Mouse (Mus musculus) forelimb bud, embryonic 11.5 days (tissue): ENCODE results near the gene Txn1.

Experiments used
- DNase-seq: peaks from one replicate; pipeline ENCODE4 v3.0.0-alpha.2; 2012; ENCODE audit warnings: low read depth, low spot score

Txn1 gene

DNA sequence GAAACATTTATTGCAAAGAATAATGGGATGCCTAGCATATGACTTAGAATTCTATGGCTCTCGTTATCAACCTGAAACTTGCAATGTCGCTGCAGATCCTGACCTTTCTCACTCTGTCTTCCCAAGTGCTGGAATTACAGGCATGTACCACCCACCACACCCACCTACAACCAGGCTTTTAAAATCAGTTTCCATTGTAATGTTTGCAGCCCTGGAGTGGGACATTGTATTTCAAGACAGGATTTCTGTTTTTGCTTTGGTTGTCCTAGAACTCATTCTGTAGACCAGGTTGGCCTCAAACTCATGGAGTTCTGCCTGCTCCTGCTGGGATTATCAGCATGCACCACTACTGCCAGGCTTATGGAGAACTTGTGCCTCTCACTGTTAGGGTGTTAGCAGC is 13.3 kb downstream of the Txn1 start:
- no peak for DNase-seq

DNA sequence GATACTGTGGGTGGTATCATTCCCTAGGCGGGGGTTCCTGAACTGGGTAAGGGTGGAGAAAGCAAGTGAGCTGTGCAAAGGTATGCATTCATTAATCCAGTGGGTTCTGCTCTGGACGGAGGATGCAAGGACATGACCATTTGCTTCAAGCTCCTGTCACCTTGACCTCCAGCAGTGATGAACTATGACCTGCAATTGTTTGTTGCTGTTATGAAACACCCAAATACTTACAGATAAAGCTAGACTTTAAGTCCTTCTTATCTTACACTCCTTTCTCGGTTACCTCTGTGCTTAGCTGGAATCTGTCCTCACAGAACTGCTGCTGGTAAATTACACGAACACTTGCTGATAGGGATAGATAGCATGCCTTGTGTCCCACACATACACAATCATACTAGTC is 15.6 kb downstream of the Txn1 start:
- DNase-seq: no peak

DNA sequence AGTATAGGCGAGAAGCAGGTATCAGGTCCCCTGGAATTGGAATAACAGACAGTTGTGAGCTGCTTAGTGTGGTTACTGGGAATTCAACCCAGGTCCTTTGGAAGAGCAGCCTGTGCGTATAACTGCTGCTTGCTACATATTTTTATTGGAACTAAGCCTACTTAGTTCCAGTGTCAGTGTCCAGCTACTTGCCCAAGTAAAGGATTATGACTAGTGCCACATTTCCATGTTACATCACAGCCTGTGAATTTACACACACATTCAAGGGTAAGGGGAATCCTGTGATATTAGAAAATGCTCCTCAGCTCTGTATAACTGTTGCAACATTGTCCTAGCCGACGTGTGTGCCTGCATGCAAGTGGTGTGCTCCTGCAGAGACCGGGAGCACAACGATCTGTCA is 18.9 kb downstream of the Txn1 start:
- DNase-seq: no peak

DNA sequence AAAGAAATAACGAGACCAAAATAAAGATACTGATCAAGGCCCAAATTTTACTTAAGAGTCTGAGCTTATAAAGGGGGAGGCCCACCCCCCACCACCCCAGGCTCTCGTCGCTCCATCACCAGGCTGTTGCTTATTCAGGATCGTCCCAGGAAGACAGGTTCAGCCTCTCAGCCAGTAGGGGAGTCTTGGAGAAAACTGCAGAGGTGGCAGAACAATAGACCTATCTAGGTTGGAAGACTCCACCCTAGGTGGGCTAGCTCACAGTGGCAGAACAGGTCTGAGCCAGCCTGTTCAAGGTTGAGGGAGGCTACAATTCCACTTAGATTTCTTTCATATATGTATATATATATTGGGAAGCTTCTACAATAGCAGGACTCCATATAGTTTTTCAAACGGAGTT is 22.0 kb downstream of the Txn1 start:
- DNase-seq: no peak

DNA sequence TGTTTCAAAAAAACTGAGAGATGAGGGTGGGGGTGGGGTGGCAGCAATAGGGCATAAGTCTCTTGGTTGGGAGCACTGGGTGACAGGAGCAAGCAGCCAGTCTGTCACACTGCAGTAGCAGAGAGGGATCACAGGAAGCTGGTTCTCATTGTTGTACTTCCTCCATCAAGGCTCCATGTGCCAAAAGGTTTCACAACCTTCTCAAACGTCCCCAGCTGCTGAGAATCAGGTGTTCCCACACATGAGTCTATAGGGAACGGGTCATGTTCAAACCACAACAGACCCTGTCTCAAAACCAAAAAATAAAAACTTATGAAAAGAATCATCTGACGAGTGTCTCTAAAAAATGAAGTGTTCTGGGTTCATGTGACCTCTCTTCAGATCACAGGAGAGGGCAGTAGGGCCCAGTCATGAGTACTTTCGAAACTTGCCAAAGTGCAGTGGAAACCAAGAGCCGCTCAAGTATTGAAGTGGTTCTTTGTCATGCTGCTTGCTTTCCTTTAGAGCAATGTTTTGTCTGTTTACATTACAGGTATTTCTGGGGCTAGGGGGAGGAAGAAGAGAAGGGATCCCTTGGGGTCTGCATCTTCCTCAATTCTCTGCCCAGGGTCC is 25.5 kb downstream of the Txn1 start:
- no peak for DNase-seq

DNA sequence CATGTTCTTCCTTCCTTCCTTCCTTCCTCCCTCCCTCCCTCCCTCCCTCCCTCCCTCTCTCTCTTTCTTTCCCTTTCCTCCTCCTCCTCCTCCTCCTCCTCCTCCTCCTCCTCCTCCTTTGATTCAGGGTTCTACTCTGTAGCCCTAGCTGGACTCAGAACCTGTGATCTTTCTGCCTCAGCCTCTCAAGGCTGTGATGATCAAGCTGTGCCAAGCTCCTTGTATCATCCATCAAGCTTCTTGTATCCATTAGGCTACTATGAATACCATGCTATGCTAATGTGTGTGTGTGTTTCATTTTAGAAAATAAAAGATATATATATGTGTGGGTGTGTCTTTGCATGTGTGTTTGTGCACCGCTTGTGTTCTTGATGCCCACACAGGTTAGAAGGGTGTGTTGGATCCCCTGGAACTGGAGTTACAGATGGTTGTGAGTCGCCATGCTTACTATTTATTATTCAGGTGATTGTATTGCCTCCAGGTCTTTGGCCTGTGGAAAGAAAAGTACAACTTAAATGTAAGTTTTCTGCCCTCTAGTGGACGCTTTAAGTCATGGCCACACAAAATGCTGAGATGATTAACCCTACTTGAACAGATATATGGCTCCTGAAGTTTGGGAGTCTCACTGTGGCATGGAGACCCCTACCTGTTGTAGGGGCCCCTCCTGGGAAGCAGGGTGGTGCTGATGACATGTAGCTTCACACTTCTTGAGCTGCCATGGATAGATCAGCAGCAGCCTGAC is 28.6 kb downstream of the Txn1 start:
- DNase-seq: peak; percentile 68

DNA sequence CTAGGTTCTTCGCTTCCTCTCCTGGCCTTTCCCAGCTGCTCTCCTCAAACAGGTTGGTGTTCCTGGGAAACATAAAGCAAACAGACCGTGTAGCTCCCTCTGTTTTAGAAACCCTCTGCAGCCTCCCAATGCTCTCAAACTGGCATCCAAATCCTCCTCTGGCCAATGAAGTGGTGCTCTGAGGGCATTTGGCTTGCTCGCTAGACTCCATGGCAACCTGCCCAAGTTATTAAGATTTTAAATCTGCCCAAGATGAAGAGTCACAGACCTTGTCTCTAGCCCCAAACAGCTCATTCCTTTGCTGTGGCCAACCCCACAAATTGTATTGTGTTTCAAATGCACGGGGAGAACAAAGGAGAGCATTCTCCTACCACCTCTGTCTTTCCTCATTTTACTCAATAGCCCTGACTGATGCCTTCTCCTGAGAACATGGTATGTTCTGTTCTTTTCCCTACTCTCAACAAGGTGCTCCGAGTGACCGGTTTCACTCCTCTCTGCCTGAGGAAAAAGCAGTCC is 31.6 kb downstream of the Txn1 start:
- no peak for DNase-seq

DNA sequence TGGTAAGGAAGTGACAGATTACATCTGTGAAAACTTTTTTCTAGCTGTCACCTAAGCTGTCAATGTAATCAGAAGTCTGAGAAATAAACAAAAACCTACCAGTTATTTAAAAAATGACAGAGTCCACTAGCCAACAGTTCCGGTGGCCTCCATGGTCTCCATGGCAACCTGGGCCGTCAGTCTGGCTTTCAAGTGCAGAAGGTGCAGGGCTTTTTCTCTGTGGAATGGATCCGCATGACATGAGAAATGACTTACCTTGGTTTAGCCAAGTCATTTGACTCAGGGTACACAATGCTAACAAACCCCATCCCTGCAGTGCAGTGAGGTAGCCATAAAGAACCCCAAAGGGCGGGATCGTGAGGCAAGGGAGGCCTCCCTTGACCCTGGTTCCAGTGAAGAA is 34.0 kb downstream of the Txn1 start:
- DNase-seq: no peak

DNA sequence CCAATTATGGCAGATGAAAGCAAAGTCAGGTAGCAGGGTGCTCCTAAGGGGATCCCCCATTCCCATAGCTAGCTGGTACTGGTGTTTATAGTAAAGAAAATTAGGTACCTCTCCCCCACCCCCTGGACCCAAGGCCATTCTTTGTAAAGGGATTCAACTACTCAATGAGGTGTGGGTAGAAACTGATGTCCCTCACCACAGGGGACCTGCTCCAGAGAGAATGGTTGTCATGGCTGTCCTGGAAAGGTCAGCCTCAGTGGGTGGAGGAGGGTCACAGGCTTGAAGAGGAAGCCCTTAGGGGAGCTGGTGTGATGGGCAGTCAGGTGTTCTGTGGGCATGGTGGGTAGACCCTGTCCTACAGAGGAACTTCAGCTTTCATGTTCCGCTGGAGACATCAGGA is 35.7 kb downstream of the Txn1 start:
- no peak for DNase-seq

DNA sequence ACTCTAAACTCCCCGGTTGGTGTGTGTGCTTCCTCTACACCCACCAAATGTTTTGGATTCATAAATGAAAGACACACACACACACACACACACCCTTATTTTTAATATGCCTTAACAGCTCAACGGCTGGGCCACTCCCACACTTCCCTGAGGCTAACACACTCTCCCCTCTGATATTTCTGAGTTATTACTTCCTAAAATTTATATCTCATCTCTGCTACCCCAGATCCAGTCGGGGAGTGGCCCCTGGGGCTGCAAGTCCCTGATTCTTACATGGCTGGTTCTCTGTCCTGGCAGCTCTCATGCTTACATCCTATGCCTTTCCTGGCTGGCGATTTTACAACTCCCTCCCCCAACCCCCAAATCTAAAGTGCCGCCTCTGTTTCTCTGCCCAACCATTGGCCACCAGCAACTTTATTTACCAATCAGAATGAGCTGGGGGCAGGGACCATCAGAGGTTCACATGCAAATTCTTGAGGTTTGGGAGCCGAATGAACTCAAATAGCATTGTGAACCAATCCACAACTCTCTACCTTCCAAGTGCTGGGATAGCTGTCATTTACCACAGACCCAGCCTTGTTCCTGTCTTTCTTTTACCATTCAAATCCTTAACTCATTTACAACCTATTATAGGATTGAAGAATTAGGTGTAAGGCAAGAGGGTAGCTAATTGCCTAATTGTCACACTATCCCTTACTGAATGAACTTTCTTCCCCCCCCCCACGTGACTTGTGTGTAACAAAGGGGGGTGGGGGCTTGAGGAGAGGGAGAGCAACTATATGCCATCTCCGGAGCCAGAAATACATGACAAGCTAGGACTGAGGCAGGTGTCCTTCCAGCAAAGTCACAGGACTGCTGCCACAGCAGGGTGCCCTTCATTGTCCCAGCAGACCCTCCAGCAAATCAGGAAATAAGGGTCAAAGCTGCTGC is 36.5 kb downstream of the Txn1 start:
- DNase-seq: peak; percentile 58

DNA sequence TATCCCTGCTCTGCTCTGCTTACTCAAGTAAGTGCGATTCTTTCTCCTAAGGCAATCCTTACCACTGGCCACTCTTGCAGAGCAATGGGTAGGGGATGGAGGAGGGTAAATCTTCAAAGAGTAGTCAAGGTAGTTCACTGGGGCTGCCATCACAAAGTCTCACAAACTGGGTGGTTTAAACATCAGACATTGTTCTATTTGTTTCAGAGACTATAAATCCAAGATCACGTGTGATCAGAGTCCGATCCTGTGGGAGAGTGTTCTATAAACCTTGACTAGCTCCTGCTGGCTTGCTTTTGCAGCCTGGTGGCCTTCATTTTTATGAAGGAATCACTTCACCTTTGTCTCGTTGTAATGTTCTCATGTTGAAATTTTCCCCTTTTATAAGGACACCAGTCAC is 39.5 kb downstream of the Txn1 start:
- no peak for DNase-seq

DNA sequence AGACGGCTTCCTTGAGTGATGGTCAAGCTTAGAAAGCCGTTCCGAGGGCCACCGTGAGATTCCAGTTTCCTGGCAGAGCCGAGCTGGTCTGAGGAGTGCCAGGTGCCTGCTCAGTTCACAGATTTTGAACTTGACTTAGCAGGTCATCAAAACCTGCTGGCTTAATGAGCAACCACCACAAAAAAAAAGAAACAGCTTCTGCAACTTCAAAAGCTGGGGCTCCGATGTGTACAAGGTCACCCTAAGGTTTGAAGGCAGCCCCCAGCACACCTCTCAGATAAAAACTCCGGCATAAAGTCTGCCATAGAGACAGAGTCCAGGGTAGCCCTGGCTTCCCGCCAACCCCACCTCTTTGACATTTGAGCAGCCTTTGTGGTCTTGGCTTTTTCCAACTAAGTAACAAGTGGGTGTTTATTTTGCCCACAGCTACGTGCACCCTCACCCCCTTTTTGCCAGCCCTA is 40.0 kb downstream of the Txn1 start, which contains the start of gene D630039A03Rik:
D630039A03Rik (minus strand) TSS at position 97 of the 461 bp plus-strand sequence.
- no peak for DNase-seq

DNA sequence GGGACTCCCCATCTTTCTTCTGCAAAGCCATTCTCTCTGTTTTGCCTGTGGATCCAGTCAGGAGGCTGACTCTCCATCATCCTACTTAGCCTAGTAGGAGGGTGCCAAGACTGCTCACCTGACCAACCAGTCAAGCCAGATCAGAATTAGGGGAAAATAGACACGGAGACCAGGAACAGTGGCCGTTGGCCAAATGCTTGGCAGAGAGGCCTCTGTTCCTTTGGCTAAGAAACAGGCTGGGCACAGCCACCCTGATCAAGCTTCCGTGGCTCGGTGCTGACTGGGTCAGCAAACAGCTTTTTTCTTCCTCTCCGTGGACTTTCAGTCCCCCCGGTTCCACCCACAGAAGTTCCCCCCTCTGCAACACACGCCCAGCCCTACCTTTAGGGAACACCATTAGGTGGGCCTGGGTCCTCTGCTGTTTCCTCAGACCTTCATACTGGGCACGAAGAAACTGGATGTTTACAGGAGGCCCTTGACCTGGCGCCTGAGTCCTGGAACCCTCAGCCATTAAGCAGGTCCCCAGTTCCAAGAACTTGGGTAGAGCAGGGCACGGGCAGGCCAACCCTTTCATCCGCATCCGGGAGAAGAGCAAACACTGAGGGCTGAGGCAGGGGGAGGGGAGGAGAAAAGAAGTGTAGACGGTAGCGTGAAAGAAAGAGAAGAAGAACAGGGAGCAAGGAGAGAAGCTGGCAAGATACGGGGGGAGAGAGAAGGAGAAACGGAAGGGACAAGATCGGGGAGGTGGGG is 40.8 kb downstream of the Txn1 start:
- no peak for DNase-seq

DNA sequence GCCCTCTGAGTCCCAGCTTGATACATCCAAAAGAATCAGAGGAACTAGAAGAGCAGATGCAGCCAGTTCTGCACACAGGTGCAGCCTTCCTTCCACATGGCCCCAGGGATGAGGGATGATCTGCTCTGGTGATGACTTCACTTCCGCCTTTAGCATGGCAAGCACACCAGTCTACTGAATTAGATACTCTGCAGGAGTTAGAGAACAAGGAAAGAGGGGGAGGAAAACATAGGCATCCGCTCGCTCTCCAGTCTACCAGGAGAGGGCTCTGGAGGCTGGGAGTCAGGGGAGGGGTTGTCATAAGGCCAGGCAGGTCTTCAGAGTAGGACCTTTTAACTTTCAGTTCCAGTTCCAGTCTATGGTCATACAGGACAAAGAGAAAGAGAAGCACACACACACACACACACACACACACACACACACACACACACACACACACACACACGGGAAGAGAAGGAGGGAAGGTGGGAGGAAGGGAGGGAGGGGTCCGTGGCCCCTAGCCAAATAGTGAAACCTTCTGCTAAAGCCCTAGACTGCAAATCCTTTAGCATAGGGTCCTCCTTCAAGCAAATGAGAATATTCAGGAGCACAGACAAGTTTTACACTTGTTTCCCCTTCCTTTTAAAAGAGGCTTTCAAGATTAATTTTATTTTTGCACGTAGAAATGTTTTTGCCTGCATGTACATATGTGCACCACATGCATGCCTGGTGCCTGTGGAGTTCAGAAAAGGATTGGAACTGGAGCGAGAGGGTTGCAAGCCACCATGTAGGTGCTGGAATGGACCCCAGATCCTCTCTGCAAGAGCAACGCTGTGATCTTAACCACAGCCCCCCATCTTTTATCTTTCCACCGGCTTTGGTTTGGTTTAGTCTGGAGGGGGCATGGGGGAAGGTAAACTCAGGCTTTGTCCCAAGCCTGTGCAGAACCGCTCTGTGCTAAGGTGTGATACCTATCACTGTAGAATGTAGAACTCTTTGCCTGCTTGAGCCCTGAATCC is 41.7 kb downstream of the Txn1 start:
- DNase-seq: no peak

DNA sequence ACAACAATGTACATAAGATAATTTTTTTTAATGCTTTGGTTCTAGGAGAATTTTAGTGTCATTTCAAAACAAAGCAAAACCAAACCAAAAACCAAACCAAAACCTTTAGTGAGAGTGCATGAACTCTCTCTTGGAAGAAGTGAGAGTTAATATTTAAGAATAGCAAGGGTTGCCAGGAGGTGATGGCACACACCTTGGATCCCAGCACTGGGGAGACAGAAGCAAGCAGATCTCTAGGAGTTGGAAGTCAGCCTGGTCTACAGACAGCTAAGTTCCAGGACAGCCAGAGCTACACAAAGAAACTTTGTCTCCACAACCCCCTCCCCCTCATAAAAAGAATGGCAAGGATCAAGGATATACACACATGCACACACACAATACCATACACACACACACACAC is 43.2 kb downstream of the Txn1 start:
- DNase-seq: no peak

DNA sequence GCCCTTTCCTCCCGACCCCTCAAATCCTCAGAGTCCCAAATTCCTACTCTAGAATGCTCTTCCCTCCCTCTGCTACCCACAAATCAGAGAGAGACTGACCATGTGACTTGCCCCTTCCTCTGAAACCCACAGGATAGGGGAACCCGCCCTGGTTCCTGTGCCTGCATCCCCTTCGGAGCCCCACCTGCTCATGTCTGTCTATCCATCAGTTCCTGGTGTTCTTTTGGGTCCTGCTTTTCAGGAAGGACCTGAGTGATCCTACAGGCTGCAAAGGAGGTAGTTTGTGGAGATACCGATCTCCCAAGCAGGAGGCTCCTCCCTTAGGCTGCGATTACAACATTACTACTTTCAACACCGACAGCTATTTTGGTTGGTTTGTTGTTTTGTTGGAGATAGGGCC is 47.4 kb downstream of the Txn1 start:
- DNase-seq: no peak

DNA sequence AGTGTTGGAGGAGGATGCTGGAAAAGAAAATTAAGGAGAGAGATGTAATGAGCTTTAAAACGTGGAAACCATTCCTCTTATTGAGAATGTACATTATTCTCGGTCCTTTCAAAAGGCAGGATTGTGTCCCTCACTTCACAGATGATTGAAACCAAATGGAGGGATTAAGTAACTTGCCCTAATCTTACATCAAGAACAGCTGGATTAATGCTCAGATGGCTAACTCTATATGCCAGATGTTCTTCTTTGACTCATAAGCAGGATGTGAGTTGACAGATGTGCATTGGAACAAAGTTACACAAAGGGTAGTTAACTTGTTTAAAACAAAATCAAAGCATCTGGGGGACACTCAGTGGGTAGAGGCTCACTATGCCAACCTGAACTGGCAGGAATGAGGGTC is 49.5 kb downstream of the Txn1 start:
- no peak for DNase-seq

DNA sequence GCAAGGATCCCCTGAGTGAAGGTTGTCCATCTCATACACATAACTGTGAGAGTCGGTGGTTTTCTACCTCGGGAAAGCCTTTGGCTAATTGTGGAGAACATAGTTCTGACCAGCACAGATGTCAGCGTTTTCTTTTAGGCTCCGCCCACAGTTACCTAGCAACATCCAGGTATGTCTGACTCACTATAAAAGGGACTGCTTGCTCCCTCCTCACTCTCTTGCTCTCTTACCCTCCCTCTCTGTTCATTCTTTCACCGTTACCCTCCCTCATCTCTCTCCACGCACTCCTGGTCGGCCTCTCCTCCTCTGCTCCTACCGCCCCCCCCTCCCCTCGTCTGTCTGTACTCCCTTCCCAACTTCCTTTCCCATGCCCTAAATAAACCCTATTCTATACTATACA is 51.6 kb downstream of the Txn1 start:
- DNase-seq: no peak

DNA sequence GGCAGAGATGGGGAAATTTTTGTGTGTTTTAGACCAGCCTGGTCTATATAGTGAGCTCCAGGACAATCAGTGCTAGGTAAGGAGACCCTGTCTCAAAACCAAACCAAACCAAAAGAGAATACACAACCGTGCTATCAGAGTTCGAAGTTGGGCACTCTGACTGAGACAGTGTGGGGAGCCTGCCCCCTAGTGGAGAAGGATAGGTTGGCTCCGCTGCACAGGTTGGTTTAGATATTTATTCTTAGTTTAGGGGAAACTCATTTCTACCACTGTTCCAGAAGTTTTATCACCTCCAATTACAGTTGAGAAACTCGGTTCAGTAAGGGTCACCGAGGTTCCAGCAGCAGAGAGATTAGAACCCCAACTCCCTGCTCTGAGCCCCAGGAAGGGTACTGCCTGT is 52.0 kb downstream of the Txn1 start:
- peak; percentile 67 for DNase-seq

DNA sequence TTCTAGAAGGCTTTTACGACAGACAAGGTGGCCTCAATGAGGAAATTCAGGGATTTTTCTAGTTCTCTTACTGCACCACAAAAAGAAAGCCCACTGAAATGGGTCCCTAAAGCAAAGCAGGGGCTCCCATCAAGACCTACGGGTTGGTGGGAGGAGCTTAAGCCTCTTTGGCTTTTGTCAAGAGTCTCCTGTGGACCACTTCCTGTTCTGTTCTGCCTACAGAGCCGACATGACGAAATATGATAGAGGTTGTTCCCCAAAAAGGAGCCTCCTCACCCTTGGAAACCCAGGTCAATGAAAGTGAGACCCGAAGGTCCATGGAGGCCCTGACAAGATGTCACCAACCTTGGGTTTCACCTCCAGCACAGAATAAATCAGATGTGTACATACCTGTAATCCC is 53.6 kb downstream of the Txn1 start:
- DNase-seq: no peak
